Comparison of ENCODE assay signal across 8 mouse cellular contexts in the genomic region with DNA sequence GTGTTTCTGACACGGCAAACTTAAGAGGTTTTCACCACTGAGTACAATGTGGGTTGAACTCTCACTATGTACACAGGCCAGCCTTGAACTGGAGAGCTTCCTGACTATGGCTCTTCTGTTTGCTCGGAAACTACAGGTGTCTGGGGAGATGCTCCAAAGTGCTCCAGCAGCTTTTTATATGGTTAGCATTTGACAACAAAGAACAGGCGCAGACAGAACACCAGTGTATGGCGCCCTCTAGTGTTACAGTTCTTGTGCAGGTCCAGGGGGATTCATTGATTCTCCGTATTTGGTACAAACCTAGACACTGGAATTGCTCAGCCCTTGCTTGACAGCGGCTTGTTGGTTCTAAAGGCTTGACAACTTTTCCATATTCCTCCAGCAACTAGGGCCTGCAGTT. TPM values are rescaled to one million over a fixed set of nuclear protein-coding genes. Genes with fewer than 3 reads are reported as not detected.
A peak's percentile ranks its signal among the peaks of the same experiment; 100 is the strongest.
DNase-seq lines count a peak whose midpoint lies in the region; ATAC-seq and TF ChIP-seq lines count a peak whose summit lies in the region.

No protein-coding gene starts in this region.

- peak; percentile 75 for DNase-seq in adrenal gland, postnatal 10 days
- peak; percentile 63 for DNase-seq in embryo, embryonic 9.5 days (ENCODE audit: extremely low spot score)
- peak; percentile 80 to 88 for DNase-seq in heart, postnatal 10 days
- DNase-seq in kidney, postnatal 36 days: peak; percentile 77 to 79
- DNase-seq in thymus, adult 2 months: peak; percentile 68

- H3K4me1 ChIP-seq in liver, embryonic 16.5 days (ENCODE audit: control insufficient read depth, low read depth, low read length): no peaks in the 10 kb centered on the region
- H3K4me1 ChIP-seq in neural tube, embryonic 14.5 days (ENCODE audit: control insufficient read depth, insufficient read depth, low read length): no peaks in the 10 kb centered on the region
- H3K4me1 ChIP-seq in thymus, adult 2 months (replicated peaks; ENCODE audit: control insufficient read depth, insufficient read depth, low read length): peaks cover 30% of the 10 kb centered on the region

- no peaks in the 10 kb centered on the region for H3K27me3 ChIP-seq in liver, embryonic 16.5 days (ENCODE audit: control insufficient read depth, insufficient read depth, low read depth, low read length)
- no peaks in the 10 kb centered on the region for H3K27me3 ChIP-seq in neural tube, embryonic 14.5 days (ENCODE audit: control insufficient read depth, insufficient read depth, low read length)
- no peaks in the 10 kb centered on the region for H3K27me3 ChIP-seq in thymus, adult 2 months (ENCODE audit: control insufficient read depth, insufficient read depth, low read length)

- no peaks in the 10 kb centered on the region for H3K9me3 ChIP-seq in liver, embryonic 16.5 days (replicated peaks; ENCODE audit: control insufficient read depth, low read length)
- no peaks in the 10 kb centered on the region for H3K9me3 ChIP-seq in neural tube, embryonic 14.5 days (ENCODE audit: control insufficient read depth, low read length)

- 18% methylated on average over 6 of the region's 6 CpGs for WGBS in liver, embryonic 16.5 days (ENCODE audit: insufficient replicate concordance)
- WGBS in neural tube, embryonic 14.5 days: 27% methylated on average over 6 of the region's 6 CpGs
- WGBS in thymus, adult 2 months: 10% methylated on average over 6 of the region's 6 CpGs

- intact Hi-C loops in heart, postnatal 10 days (cut with DNase I): loop anchor here (1.0 to 2.0 kb wide), 2 partner anchors 62 to 158 kb away; no protein-coding TSS in a partner anchor

- H3K4me3 ChIP-seq in liver, embryonic 16.5 days (ENCODE audit: low read depth, low read length): no peak overlapping the region
- no peak overlapping the region for H3K4me3 ChIP-seq in neural tube, embryonic 14.5 days (ENCODE audit: low read depth, low read length)
- no peak overlapping the region for H3K4me3 ChIP-seq in thymus, adult 2 months (ENCODE audit: control insufficient read depth, insufficient read depth, low read length)

- ATAC-seq in CD4-positive, CD25-positive, alpha-beta regulatory T cell, adult 4 months: peak; percentile 71
- ATAC-seq in liver, embryonic 16.5 days (ENCODE audit: low read depth): peak; percentile 32; the same call in 1 of the 2 replicates
- ATAC-seq in neural tube, embryonic 14.5 days (ENCODE audit: low read depth): peak; percentile 74

- H3K9ac ChIP-seq in liver, embryonic 16.5 days (ENCODE audit: low read depth, low read length): no peak overlapping the region
- no peak overlapping the region for H3K9ac ChIP-seq in neural tube, embryonic 14.5 days (replicated peaks; ENCODE audit: low read depth, low read length)

- no peak overlapping the region for H3K27ac ChIP-seq in liver, embryonic 16.5 days (ENCODE audit: low read length)
- H3K27ac ChIP-seq in neural tube, embryonic 14.5 days (ENCODE audit: low read depth, low read length): no peak overlapping the region
- peak overlapping the region; percentile 34; the same call in 1 of the 2 replicates for H3K27ac ChIP-seq in thymus, adult 2 months (ENCODE audit: control insufficient read depth, insufficient read depth, low read length)

- TF ChIP-seq POLR2A in thymus, adult 2 months (IDR thresholded peaks at IDR 0.05; ENCODE audit: control insufficient read depth, extremely low read depth, insufficient read depth, low read length, poor library complexity): no peak

- no peak for TF ChIP-seq CTCF in thymus, adult 2 months (IDR thresholded peaks at IDR 0.05; ENCODE audit: borderline replicate concordance, control insufficient read depth, extremely low read depth, insufficient read depth, low read length, poor library complexity)

- H3K4me2 ChIP-seq in liver, embryonic 16.5 days (ENCODE audit: low read depth, low read length): no peak overlapping the region
- no peak overlapping the region for H3K4me2 ChIP-seq in neural tube, embryonic 14.5 days (ENCODE audit: low read depth, low read length)

- peaks cover 18% of the 10 kb centered on the region for H3K36me3 ChIP-seq in liver, embryonic 16.5 days (ENCODE audit: control insufficient read depth, insufficient read depth)
- H3K36me3 ChIP-seq in neural tube, embryonic 14.5 days (ENCODE audit: control insufficient read depth, insufficient read depth, low read length): peaks cover 16% of the 10 kb centered on the region; the same call in 1 of the 2 replicates
- H3K36me3 ChIP-seq in thymus, adult 2 months (ENCODE audit: control insufficient read depth, insufficient read depth, low read length): peaks cover 20% of the 10 kb centered on the region

RNA-seq across cellular contexts. Expression of a gene that starts 36.8 kb away (rescaled TPM):
- polyA plus RNA-seq in CD4-positive, CD25-positive, alpha-beta regulatory T cell, adult 4 months (2017; shearing (Covaris generic)): 1 to 10 TPM in 1 of 2 experiments, not detected in 1; 9.1 TPM
- total RNA-seq in adrenal gland, postnatal 10 days (2021): 10 to 100 TPM; 15.8 to 18.0 TPM
- total RNA-seq in heart, postnatal 10 days (2021): not detected
- not detected in 2 replicates for polyA plus RNA-seq in liver, embryonic 16.5 days (2015; fragmentation: Nextera tagmentation; extraction: Ambion mirVana)
- 13.9 and 83.9 TPM in 2 replicates for polyA plus RNA-seq in neural tube, embryonic 14.5 days (2014; fragmentation: Nextera tagmentation; extraction: Ambion mirVana)
- polyA plus RNA-seq in thymus, adult 2 months (2012; rRNA removed): 3.4 and 3.5 TPM in 2 replicates
